Mouse (Mus musculus) heart, postnatal 14 days (tissue): ENCODE data around the gene Itga2b. TPM values are rescaled to one million over a fixed set of nuclear protein-coding genes. Genes with fewer than 3 reads are reported as not detected.

Experiments used
- microRNA-seq, 2 experiments: library from miRNA; unstranded; fragments of <30 nt; microRNA quantifications; one replicate each; pipeline ENCODE4 v1.2.0; 2021 to 2022
- total RNA-seq, 2 experiments: library from RNA; stranded (reverse); gene quantifications; 2 replicates each; pipeline ENCODE4 v1.2.3; 2021

The Itga2b gene
- total RNA-seq, 2 experiments from 2014 or later: 3.1 to 3.3 TPM

Small RNAs within 50 kb of the gene (microRNA-seq; reads per million reads assigned to microRNA genes)
- 0 to 0.24 reads per million in 2 experiments for gene Mir6930

Other genes starting within 250 kb of the Itga2b start
- gene Hdac5, start 240.0 kb downstream of the Itga2b start, total RNA-seq: 100 to 1,000 TPM; 122 to 138 TPM
- under 1 TPM; 0.74 to 0.83 TPM for gene BC030867, start 221.2 kb downstream of the Itga2b start, total RNA-seq
- under 1 TPM; 0.61 to 0.62 TPM for gene Asb16, start 201.4 kb downstream of the Itga2b start, total RNA-seq
- gene Tmub2, start 185.2 kb downstream of the Itga2b start, total RNA-seq: 10 to 100 TPM; 26.6 TPM
- gene Atxn7l3, start 173.5 kb downstream of the Itga2b start, total RNA-seq: 10 to 100 TPM; 26.5 to 29.5 TPM
- gene Ubtf, start 150.4 kb downstream of the Itga2b start, total RNA-seq: 10 to 100 TPM; 60.1 to 69.7 TPM
- gene Slc4a1, start 103.9 kb downstream of the Itga2b start, total RNA-seq: 10 to 100 TPM; 22.7 to 23.0 TPM
- under 1 TPM in 1 of 2 experiments, not detected in 1; 0.29 TPM for gene Rundc3a, start 76.7 kb downstream of the Itga2b start, total RNA-seq
- 100 to 1,000 TPM; 163 to 176 TPM for gene Slc25a39, start 62.2 kb downstream of the Itga2b start, total RNA-seq
- gene Grn, start 39.8 kb downstream of the Itga2b start, total RNA-seq: 100 to 1,000 TPM; 130 to 136 TPM
- 10 to 100 TPM; 10.5 to 11.4 TPM for gene Fam171a2, start 22.4 kb downstream of the Itga2b start, total RNA-seq
- 10 to 100 TPM; 24.7 to 25.7 TPM for gene Gpatch8, start 86.3 kb upstream of the Itga2b start, total RNA-seq
- gene Gm11627, start 109.3 kb upstream of the Itga2b start, total RNA-seq: 1 to 10 TPM in 1 of 2 experiments, under 1 TPM in 1; 0.69 to 1.8 TPM
- gene Fzd2, start 134.3 kb upstream of the Itga2b start, total RNA-seq: 1 to 10 TPM; 5.6 to 7.3 TPM
- not detected for gene Meioc, start 193.6 kb upstream of the Itga2b start, total RNA-seq
- 10 to 100 TPM; 16.0 to 18.5 TPM for gene Ccdc43, start 227.7 kb upstream of the Itga2b start, total RNA-seq